Mouse (Mus musculus): ENCODE measurements around the gene Dnah1. TPM values are rescaled to one million over a fixed set of nuclear protein-coding genes. Genes with fewer than 3 reads are reported as not detected.

Dnah1 gene
- polyA plus RNA-seq (2012; ENCODE audit: insufficient read depth, insufficient read length, missing spikeins): not detected in 2 replicates

- H3K4me1 ChIP-seq (ENCODE audit: control insufficient read depth, insufficient read depth, insufficient read length, low read length): no peaks in the 10 kb centered on the region; the same call in 1 of the 2 replicates
- no peak within 1 kb of the TSS for H3K27ac ChIP-seq (replicated peaks; ENCODE audit: low read depth, low read length)
- peak within 1 kb of the TSS; percentile 50 for H3K4me3 ChIP-seq (ENCODE audit: insufficient read depth, low read depth, low read length)
Measured at GRCm38 (mm10) chr14:31323849-31324792, at the start of gene Dnah1. Dnah1 (minus strand) TSS chr14:31323896.

- H3K4me1 ChIP-seq (ENCODE audit: control insufficient read depth, insufficient read depth, insufficient read length, low read length): no peaks in the 10 kb centered on the region
- H3K4me3 ChIP-seq (ENCODE audit: insufficient read depth, low read depth, low read length): no peak overlapping the region
- H3K27ac ChIP-seq (replicated peaks; ENCODE audit: low read depth, low read length): no peak overlapping the region
Measured at GRCm38 (mm10) chr14:31369377-31369776, 45.7 kb upstream of the Dnah1 start.

GRCm38 (mm10) chr14:31367951-31368350 is 44.3 kb upstream of the Dnah1 start:
- no peak overlapping the region for H3K4me3 ChIP-seq (ENCODE audit: insufficient read depth, low read depth, low read length)
- no peaks in the 10 kb centered on the region for H3K4me1 ChIP-seq (ENCODE audit: control insufficient read depth, insufficient read depth, insufficient read length, low read length)
- H3K27ac ChIP-seq (replicated peaks; ENCODE audit: low read depth, low read length): no peak overlapping the region

GRCm38 (mm10) chr14:31365350-31365749 is 41.7 kb upstream of the Dnah1 start:
- Histone ChIP-seq H3K27ac (replicated peaks; ENCODE audit: low read depth, low read length) (no peak overlapping the region), H3K4me3 (ENCODE audit: insufficient read depth, low read depth, low read length) (no peak overlapping the region), H3K4me1 (ENCODE audit: control insufficient read depth, insufficient read depth, insufficient read length, low read length) (no peaks in the 10 kb centered on the region)

- Histone ChIP-seq H3K4me3 (ENCODE audit: insufficient read depth, low read depth, low read length) (no peak overlapping the region), H3K4me1 (ENCODE audit: control insufficient read depth, insufficient read depth, insufficient read length, low read length) (no peaks in the 10 kb centered on the region), H3K27ac (replicated peaks; ENCODE audit: low read depth, low read length) (no peak overlapping the region)
Measured at GRCm38 (mm10) chr14:31364589-31364988, 40.9 kb upstream of the Dnah1 start.

- Histone ChIP-seq H3K27ac (replicated peaks; ENCODE audit: low read depth, low read length) (no peak overlapping the region), H3K4me1 (ENCODE audit: control insufficient read depth, insufficient read depth, insufficient read length, low read length) (no peaks in the 10 kb centered on the region), H3K4me3 (ENCODE audit: insufficient read depth, low read depth, low read length) (no peak overlapping the region)
Measured at GRCm38 (mm10) chr14:31362236-31362635, 38.5 kb upstream of the Dnah1 start.

- no peaks in the 10 kb centered on the region for H3K4me1 ChIP-seq (ENCODE audit: control insufficient read depth, insufficient read depth, insufficient read length, low read length)
- H3K4me3 ChIP-seq (ENCODE audit: insufficient read depth, low read depth, low read length): no peak overlapping the region
- H3K27ac ChIP-seq (replicated peaks; ENCODE audit: low read depth, low read length): no peak overlapping the region
Measured at GRCm38 (mm10) chr14:31345367-31345766, 21.7 kb upstream of the Dnah1 start.

GRCm38 (mm10) chr14:31343241-31343640 is 19.5 kb upstream of the Dnah1 start:
- H3K4me1 ChIP-seq (ENCODE audit: control insufficient read depth, insufficient read depth, insufficient read length, low read length): no peaks in the 10 kb centered on the region
- no peak overlapping the region for H3K27ac ChIP-seq (replicated peaks; ENCODE audit: low read depth, low read length)
- H3K4me3 ChIP-seq (ENCODE audit: insufficient read depth, low read depth, low read length): no peak overlapping the region

GRCm38 (mm10) chr14:31337947-31338346 is 14.3 kb upstream of the Dnah1 start:
- no peak overlapping the region for H3K27ac ChIP-seq (replicated peaks; ENCODE audit: low read depth, low read length)
- peak overlapping the region; percentile 37 for H3K4me3 ChIP-seq (ENCODE audit: insufficient read depth, low read depth, low read length)
- H3K4me1 ChIP-seq (ENCODE audit: control insufficient read depth, insufficient read depth, insufficient read length, low read length): no peaks in the 10 kb centered on the region

- Histone ChIP-seq H3K4me1 (ENCODE audit: control insufficient read depth, insufficient read depth, insufficient read length, low read length) (no peaks in the 10 kb centered on the region), H3K4me3 (ENCODE audit: insufficient read depth, low read depth, low read length) (peak overlapping the region; percentile 94), H3K27ac (replicated peaks; ENCODE audit: low read depth, low read length) (no peak overlapping the region)
Measured at GRCm38 (mm10) chr14:31337406-31337805, 13.7 kb upstream of the Dnah1 start.

GRCm38 (mm10) chr14:31336369-31337155 is 12.9 kb upstream of the Dnah1 start, which contains the start of gene Capn7:
Capn7 (plus strand) TSS chr14:31336638.
- Histone ChIP-seq H3K4me1 (ENCODE audit: control insufficient read depth, insufficient read depth, insufficient read length, low read length) (no peaks in the 10 kb centered on the region), H3K27ac (replicated peaks; ENCODE audit: low read depth, low read length) (peak within 1 kb of the TSS; percentile 72), H3K4me3 (ENCODE audit: insufficient read depth, low read depth, low read length) (peak within 1 kb of the TSS; percentile 94)

- no peak overlapping the region for H3K27ac ChIP-seq (replicated peaks; ENCODE audit: low read depth, low read length)
- H3K4me1 ChIP-seq (ENCODE audit: control insufficient read depth, insufficient read depth, insufficient read length, low read length): no peaks in the 10 kb centered on the region
- H3K4me3 ChIP-seq (ENCODE audit: insufficient read depth, low read depth, low read length): no peak overlapping the region
Measured at GRCm38 (mm10) chr14:31335765-31336164, 12.1 kb upstream of the Dnah1 start.

- no peaks in the 10 kb centered on the region for H3K4me1 ChIP-seq (ENCODE audit: control insufficient read depth, insufficient read depth, insufficient read length, low read length)
- H3K4me3 ChIP-seq (ENCODE audit: insufficient read depth, low read depth, low read length): no peak overlapping the region
- H3K27ac ChIP-seq (replicated peaks; ENCODE audit: low read depth, low read length): no peak overlapping the region
Measured at GRCm38 (mm10) chr14:31330957-31331356, 7.3 kb upstream of the Dnah1 start.

GRCm38 (mm10) chr14:31329741-31330140 is 6.0 kb upstream of the Dnah1 start:
- H3K4me3 ChIP-seq (ENCODE audit: insufficient read depth, low read depth, low read length): no peak overlapping the region
- H3K27ac ChIP-seq (replicated peaks; ENCODE audit: low read depth, low read length): no peak overlapping the region
- no peaks in the 10 kb centered on the region for H3K4me1 ChIP-seq (ENCODE audit: control insufficient read depth, insufficient read depth, insufficient read length, low read length)

- Histone ChIP-seq H3K4me1 (ENCODE audit: control insufficient read depth, insufficient read depth, insufficient read length, low read length) (no peaks in the 10 kb centered on the region; the same call in 1 of the 2 replicates), H3K27ac (replicated peaks; ENCODE audit: low read depth, low read length) (no peak overlapping the region), H3K4me3 (ENCODE audit: insufficient read depth, low read depth, low read length) (no peak overlapping the region)
Measured at GRCm38 (mm10) chr14:31327681-31328080, 4.0 kb upstream of the Dnah1 start.
